Mouse (Mus musculus) heart, postnatal 36 days (tissue): ENCODE data around the gene Trmt5. TPM values are rescaled to one million over a fixed set of nuclear protein-coding genes. Genes with fewer than 3 reads are reported as not detected.

Experiments used
- DNase-seq, 2 experiments: peaks; one replicate each; pipeline ENCODE4 v3.0.0; 2021 to 2022
- intact Hi-C: fragments of 180-260 bp; cut with DNase I; formaldehyde crosslinking; loops from one replicate; pipeline ENCODE4 v1.15.1; 2025
- total RNA-seq, 2 experiments: library from RNA; stranded (reverse); gene quantifications; 2 replicates each; pipeline ENCODE4 v1.2.3; 2021

The Trmt5 gene
- total RNA-seq = 10 to 100 TPM; 51.6 to 67.6 TPM

DNA sequence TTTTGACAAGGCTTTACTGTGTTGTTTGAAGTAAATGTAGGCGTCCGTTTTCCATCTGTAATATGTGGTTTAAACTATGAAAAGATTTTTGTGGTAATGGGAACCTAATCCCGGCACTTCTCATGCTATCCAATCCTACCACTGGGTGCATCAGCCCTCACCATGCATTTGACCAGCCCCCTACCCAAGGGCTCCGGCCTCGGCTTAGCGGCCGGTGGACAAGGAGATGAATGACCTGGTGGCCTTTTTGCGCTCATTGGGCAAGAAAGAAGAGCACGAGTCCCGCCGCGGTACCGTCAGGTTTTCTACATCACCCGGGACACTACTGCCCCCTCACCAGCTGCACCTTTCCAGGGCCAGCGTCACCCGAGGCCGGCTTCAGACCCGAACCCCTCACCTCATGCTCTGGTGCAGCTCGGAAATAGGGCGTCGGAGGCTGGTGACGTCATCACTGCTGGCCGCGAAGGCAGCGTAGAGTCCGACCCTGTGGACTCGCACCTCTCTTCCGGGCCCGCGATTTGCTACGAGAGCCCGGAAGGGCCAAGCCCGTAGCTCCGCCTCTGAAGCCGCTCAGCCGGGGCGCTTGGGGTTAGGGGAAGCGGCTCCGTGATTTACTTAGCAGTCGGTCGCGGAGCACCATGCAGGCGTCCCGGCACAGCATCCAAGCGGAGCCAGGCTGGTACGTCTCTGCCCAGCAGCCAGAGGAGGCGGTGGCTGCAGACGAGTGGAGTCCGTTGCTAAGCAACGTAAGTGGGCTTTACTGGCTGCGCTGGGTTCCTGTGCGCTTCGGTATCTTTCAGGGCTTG, at the start of gene Trmt5, which contains the start of gene Slc38a6:
Gene Trmt5 (minus strand): TSS at position 424 of the 806 bp plus-strand sequence.
Gene Slc38a6 (plus strand): TSS at position 493 of the 806 bp plus-strand sequence.
- peak; percentile 90 to 93 for DNase-seq
- intact Hi-C loops = loop anchor here (2.0 to 5.0 kb wide), 2 partner anchors 230 to 239 kb away; no protein-coding TSS in a partner anchor

DNA sequence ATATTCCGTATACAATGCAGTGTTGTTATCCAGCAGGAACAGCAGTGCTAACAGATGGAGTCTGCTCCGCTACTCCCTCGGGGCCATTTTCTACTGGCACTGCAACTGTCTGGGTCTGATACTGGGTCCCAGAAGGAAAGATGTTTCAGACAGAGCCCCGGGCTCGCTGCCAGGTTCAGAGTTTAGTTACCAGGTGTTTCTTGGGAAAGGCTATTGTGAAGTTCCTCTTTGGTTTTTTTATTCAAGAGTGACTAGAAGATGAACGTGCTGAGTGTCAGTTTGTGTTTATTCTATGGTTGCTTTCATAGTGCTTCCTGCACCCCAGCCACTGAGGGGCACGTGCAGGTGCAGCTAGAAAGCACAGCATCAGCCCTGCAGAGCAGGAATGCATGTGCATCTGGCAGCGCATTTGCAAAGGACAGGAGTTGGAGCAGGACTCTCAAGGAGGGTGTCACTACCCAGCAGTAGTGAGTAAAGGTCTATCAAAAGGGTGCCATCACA, 47.6 kb upstream of the Trmt5 start:
- intact Hi-C loops = loop anchor here (10.0 kb wide), 1 partner anchor 341 kb away; no protein-coding TSS in a partner anchor
- DNase-seq = peak; percentile 19 to 42

DNA sequence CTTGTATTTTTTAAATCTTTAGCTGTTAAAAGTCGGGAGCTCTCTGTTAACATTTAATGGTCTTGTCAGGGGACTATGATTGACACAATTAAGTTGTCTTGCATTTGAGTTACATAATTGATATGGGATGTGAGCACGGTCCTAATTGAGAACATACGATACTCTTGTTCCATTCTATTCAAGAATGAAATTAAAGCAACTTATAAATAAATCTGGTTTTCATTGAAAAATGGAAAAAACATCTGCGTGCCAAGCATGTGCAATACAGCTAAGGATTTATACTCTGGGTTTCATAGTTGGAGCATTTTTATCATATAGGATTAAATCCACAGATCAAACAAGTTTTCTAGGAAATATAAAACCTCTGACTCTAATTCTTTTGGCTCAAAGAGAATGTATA, 46.2 kb upstream of the Trmt5 start:
- DNase-seq = no peak
- intact Hi-C loops = loop anchor here (10.0 kb wide), 1 partner anchor 342 kb away; no protein-coding TSS in a partner anchor

DNA sequence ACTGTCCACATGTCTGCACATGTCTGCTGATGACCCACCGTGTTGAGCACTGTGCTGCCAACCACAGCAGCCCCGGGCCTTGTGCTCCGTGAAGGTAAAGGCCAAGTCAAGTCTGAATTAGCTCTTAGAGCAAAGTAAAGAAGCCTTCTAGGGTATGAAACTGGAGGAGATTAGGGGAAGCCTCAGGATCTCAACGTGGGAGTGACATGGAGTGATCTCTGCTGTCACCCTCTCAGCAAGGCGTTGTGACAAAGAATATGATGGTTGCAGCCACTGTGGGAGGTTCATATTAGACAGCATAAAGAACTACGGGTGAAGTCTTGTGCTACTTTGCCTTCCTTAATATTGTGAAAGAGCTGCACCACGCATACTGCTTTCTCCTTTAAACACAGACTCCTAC, 43.7 kb upstream of the Trmt5 start:
- intact Hi-C loops = loop anchor here (10.0 kb wide), 1 partner anchor 345 kb away; no protein-coding TSS in a partner anchor
- DNase-seq = no peak

DNA sequence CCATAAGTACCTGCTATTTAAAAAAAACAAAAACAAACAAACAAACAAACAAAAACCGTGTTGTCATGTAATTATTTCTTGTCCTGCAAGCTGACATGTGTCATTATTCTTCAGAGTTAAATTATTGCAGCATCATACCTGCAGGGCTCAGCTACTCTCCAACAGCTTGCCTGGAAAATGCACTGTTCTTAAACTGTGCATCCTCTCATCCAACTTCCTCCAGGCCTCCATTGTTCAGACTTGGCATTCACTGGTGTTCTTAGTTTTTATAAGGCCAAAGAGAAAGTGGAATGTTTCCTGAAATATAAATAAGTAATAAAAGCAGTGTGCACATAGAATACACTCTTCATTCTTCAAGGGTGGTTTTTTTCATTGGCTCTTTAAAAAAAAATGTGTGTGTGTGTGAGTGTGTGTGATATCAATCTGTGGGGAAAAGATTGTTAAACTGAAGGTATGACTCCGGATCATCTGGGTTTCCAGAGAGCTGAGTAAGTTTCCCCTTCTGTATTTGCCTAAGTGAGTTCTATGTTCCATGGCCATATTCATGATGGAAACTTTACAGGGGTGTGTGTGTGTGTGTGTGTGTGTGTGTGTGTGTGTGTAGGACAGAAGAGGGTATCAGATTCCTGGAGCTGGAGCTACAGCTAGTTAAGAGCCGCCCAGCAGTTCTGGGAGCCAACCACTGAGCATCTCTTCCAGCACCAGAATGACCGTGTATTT, 42.1 kb upstream of the Trmt5 start:
- DNase-seq = no peak
- intact Hi-C loops = no loop called here

DNA sequence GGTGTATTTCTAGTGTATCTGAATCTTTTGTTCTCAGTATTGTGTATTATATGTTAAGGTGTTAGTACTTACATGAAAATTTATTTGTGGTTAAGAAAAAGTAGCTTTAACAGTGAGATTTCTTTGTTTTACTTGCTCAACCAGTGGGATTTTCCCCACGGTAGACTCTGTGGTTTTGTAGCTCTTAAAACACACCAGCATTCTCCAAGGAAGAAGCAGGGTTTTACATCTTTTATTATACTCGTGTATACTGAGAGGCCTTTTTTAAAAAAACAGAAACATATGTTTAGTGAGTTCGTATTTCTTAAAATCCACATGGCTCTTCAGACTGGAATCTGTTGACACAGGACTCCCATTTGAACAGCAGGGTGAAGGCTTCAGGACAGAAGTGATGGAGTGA, 40.9 kb upstream of the Trmt5 start:
- DNase-seq = no peak
- intact Hi-C loops = no loop called here

DNA sequence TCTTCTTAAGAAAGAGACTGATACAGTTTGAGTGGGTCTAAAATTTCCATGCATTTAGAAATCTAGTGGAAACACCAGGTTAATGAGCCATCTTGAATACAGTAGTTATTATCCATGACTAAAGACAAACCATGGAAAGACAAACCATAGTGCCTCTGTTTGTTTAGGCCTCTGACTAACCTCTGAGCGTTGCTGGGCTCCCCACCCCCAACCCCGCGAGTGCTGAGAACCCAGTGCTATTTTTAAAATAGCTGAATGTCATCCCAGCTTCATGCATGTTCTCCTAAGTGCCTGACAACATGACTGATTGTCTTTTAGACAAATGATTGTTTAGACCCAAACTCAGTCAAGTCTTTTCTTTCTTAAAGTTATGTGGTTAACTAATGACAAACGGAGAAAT, 39.1 kb upstream of the Trmt5 start:
- intact Hi-C loops = loop anchor here (2.0 kb wide), 1 partner anchor 301 kb away; no protein-coding TSS in a partner anchor
- peak; percentile 37 to 41 for DNase-seq

DNA sequence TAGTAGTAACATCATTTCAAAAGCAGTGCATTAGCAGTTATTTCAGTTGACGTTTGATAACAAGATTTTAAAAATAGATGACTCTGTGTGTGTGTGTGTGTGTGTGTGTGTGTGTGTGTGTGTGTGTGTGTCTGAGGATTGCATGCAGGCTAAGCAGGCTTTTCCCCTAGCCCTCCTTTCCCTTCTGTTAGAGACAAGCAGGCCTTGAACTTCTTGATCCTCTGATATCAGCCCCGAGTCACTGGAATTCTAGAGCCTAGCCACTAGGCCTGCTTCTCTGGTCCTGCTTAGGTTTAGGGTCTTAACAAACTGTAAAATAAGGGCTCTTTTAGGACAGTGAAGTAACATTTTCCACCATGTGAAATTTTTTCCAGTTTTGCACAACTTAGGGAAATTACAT, 38.7 kb upstream of the Trmt5 start:
- intact Hi-C loops = loop anchor here (2.0 kb wide), 1 partner anchor 300 kb away; no protein-coding TSS in a partner anchor
- no peak for DNase-seq

DNA sequence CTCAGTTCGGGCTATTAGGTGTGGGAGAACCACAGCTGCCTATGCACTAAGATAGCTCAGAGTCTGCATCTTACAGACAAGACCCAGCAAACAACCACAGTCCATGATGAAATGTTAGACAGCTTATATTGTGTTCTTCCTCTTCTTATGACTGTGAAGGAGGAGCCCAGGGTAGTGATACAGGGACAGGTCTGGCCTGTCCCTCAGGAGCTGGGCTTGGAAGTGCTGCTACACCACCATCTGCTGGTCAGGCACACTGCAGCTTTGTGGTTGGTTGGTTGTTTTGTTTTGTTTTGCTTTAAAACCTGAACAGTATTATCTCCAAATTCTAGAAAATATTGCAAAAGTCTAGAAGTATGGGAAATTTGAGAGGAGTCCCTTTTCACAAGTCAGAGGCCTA, 38.2 kb upstream of the Trmt5 start:
- peak in 1 of 2 experiments; percentile 46 for DNase-seq
- intact Hi-C loops = loop anchor here (2.0 to 5.0 kb wide), 2 partner anchors 277 to 300 kb away; no protein-coding TSS in a partner anchor

DNA sequence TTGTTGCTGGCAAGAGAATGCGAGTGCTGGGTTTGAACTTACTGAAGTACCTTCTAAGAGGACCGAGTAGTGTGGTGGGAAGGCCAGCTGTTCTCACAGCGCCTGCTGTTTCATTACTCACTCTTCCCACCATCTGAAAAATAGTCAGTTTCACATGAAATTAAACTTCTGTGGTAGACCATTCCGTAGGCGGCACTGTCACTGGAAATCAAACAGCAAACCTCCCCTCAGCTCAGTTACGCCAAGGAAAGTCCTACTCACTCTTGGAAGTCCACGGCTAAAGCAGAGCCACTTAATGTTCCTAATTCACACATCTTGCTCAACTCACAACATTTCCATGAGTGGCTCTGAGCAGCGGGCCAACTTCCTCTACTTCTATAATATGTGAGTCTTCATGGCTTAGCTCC, 37.7 kb upstream of the Trmt5 start:
- no peak for DNase-seq
- intact Hi-C loops = loop anchor here (2.0 to 5.0 kb wide), 2 partner anchors 277 to 299 kb away; no protein-coding TSS in a partner anchor

DNA sequence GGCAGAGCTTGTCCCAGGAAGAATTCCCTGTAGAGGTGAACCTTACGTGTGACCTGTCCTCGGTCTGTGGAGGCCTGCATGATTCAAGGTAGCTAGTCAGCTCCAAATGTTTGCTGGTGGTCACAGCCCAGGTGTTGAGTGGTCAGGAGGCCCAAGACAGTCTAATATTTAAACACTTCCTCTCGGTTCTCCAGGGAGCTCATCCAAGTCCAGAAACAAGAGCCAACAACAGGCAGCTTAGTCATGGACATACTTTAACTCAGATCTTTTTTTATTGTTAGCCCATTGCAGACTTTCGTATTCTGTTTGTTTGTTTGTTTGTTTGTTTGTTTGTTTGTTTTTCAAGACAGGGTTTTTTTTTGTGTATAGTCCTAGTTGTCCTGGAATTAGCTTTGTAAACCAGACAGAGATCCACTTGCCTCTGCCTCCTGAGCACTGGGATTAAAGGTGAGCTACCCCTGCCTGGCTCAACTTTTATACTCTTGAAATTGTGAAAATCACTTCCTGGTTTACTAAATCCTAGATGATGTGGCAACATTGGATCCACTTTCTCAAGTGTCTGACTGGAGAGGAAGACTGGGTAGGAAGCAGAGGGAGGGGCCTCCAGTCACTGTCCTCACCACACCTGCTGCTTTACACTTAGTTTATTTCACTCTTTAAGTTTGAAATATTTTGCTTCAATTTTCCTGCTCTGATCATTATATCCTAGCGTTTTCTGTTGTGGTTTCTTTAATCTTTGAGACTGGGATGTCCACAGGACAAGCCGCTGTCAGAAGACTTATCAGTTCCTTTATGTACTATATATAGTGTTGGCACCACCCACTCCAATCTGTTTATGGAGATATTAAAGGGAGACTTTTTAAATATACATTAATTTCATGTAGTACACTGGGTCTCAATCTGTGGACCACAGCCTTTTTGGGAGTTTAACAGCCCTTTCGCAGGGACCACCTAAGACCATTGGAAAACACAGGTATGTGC, 31.5 kb upstream of the Trmt5 start:
- intact Hi-C loops = no loop called here
- no peak for DNase-seq

DNA sequence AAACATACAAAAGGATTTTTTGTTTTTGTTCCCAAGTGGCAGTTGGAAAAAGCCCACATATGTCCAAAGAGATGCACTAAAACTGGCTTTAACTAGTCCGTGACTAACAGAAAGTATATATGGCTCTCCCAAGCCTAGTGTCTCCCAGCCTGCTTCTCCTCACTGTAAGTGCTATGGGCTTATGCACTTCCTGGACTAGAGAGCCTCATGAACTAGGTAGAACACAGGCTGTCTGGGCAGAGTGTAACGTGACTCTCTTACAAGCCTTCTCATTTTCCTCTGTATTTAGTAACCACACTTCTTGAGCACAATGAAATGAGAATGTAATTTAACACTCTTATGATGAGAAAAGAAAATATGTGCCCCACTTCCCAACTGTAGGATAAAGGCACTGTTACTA, 22.2 kb upstream of the Trmt5 start:
- no peak for DNase-seq
- intact Hi-C loops = no loop called here

DNA sequence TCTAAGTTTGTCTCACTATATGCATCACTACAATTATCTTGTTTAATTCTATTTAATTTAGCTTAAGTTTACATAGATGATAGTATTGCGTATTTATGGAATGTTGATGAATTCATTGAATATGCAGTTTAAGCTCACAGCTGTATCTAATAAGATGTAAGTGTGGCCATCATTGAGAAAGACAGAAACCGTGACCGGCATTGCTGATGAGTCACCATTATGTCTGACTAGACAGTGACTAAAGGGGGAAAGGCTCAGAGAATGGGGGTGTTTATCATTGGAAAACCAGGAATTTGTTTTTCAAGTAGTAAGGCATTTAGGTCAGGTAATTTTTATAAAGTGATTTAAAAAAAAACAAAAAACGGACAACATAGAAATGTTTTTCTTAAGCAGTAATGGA, 21.2 kb upstream of the Trmt5 start:
- intact Hi-C loops = no loop called here
- no peak for DNase-seq

DNA sequence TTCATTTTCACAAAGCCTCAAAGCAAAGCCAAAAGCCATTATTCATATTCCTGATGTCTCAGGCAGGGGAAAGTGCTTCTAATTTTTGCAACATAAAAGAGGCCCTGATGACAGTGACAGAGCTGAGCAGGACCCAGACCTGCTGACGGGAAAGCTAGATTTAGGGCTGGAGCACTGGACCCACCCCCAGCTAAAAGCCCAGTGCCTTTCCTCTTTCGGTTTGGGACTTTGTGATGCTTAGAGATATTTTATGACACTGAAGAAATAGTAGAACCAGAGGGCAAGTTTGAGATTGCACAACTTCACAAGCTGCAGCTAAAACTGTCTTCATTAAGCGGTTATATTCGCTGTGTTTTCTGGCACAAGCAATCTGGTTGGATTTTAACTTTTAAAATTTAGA, 18.1 kb upstream of the Trmt5 start:
- DNase-seq = no peak
- intact Hi-C loops = no loop called here

DNA sequence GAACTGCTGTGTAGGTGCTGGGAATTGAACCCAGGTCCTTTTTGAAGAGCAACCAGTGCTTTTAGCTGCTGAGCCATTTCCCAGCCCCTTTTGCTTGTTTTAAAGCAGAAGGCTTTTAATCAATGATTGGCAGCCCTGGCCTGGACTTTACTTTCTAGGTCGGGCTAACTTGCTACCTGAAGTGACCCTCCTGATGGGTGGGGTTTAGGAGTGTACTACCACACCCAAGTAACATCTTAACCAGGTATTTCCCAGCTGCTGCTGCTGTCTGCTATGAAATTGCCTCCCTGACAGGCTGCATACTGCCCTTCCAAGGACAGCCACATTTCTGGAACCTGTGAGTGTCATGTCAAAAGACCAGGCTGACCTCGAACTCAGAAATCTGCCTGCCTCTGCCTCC, 14.0 kb upstream of the Trmt5 start:
- intact Hi-C loops = no loop called here
- no peak for DNase-seq

DNA sequence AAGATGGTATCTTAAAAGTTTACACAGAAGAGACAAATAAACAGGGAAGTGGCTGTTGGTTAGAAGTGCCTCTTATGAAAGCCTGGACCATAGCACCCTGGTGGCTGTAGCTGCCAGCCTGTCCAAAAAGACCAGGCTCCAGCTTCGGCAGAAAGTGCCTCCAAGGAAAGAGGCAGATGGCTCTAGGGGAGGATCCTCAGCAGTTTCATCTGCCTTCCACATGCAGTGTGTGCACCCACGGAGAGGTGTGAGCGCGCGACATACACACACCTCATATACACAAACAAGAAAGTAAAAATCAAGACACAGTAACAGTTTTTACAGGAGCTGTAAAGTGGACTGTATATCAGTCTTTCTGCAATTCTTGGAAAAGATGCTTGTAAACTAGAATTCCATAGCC, 12.1 kb upstream of the Trmt5 start:
- no peak for DNase-seq
- intact Hi-C loops = no loop called here

DNA sequence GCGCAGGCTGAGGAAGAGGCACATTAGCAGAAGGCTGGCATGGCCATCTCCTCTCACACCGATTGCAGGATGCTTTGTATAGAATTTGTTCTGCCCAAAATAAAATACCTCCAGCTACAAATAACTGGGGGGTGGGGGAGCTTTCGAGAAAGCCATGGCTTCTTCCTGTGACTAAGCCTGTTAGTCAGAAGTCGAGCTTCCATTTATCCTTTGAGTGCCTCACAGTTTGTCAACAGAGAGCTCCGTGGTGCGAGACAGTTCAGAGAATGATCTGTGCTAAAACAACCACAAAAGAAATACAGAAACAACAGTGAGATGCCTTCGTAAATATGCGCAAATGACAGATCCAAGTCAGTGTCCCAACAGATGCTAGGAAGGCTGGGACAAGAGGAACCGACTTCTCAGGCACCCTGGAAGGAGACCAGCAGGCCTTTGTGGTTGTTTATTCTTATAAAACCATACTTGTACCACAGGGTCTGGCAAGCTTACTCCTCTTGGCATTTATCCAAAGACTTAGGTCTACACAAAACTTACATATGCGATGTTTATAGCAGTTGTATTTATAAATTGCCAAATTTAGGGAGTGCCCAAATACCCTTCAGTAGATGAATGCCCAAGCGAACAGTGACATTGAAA, 9.1 kb upstream of the Trmt5 start:
- no peak for DNase-seq
- intact Hi-C loops = no loop called here

DNA sequence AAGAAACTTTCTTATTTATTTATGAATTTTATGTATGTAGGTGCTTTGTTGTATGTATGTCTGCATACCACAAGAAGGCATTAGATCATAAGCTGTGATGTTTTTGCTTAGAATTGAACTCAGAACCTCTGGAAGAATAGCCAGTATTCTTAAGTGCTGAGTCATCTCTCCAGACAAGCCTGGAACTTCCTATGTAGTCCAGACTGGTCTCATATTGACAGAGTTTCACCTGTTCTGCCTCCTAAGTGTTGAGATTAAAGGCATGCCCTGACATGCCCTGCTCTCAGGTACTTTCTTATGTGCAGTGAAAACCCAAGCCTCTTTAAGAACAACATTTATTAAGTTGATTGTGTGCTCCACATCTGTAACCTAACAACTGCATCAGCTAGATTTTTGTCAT, 8.4 kb upstream of the Trmt5 start:
- intact Hi-C loops = no loop called here
- no peak for DNase-seq

DNA sequence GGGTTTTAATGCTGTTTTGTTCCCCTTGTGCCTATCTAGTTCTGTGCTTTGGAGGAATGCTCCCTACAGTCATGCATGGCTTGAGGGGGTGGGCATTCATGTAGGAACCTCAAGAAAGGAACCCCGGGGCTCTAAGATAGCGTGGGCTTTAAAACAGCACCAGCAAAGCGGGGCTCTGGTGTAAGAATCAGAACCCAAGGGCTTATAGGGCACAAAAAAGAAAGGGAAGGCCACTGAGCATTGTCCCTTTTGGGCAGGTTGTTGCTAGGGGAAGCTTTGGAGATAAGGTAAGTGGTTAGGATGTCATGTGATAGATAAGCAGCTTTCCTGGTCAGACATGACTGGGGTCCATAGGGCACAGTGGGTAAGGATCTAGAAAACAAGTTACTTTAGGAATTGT, 2.1 kb upstream of the Trmt5 start:
- intact Hi-C loops = loop anchor here (5.0 kb wide), 1 partner anchor 241 kb away; no protein-coding TSS in a partner anchor

More for the DNA sequence above, 2.1 kb upstream of the Trmt5 start:
- no peak for DNase-seq
